Mouse (Mus musculus) intestine, postnatal 0 days (tissue): ENCODE data around the gene Pla2g2e. TPM values are rescaled to one million over a fixed set of nuclear protein-coding genes. Genes with fewer than 3 reads are reported as not detected.
"Not testable (repeated sequence)": the region's sequence is repeated elsewhere in the genome, so short reads cannot be mapped to it uniquely, and the experiment has no call there.

ENCODE experiments used
- ATAC-seq: fragments of 200-750 bp; cut with Nextera tagmentation; 2 replicates; pipeline ENCODE4 v1.8.0; 2017; ENCODE audit warnings: mild to moderate bottlenecking, moderate TSS enrichment, moderate library complexity
- H3K27ac ChIP-seq: fragments of 300-500 bp; sonication (generic); 2 replicates; pipeline ENCODE4 v1.5.1; 2014; ENCODE audit warnings: mild to moderate bottlenecking, low read depth, low read length, moderate library complexity
- H3K27me3 ChIP-seq: fragments of 300-500 bp; sonication (generic); replicated peaks from 2 replicates; pipeline ENCODE4 v1.6.1; 2014; ENCODE audit warnings: low read length, mixed read lengths; ENCODE audit not compliant: control insufficient read depth, insufficient read depth
- H3K36me3 ChIP-seq: fragments of 300-500 bp; sonication (generic); 2 replicates; pipeline ENCODE4 v1.6.1; 2014; ENCODE audit warnings: mild to moderate bottlenecking, moderate library complexity; ENCODE audit not compliant: control insufficient read depth, insufficient read depth
- H3K4me1 ChIP-seq: fragments of 300-500 bp; sonication (generic); replicated peaks from 2 replicates; pipeline ENCODE4 v1.6.1; 2014; ENCODE audit warnings: antibody characterized with exemption, low read length, mixed read lengths; ENCODE audit not compliant: control insufficient read depth, insufficient read depth
- H3K4me2 ChIP-seq: fragments of 300-500 bp; sonication (generic); replicated peaks from 2 replicates; pipeline ENCODE4 v1.6.1; 2014; ENCODE audit warnings: low read depth, mild to moderate bottlenecking, moderate library complexity
- H3K4me3 ChIP-seq: fragments of 300-500 bp; sonication (generic); 2 replicates; pipeline ENCODE4 v1.5.1; 2014; ENCODE audit warnings: low read depth, low read length
- H3K9ac ChIP-seq: fragments of 300-500 bp; sonication (generic); 2 replicates; pipeline ENCODE4 v1.6.1; 2014; ENCODE audit warnings: mild to moderate bottlenecking, low read depth, low read length
- H3K9me3 ChIP-seq: fragments of 300-500 bp; sonication (generic); 2 replicates; pipeline ENCODE4 v1.6.1; 2016; ENCODE audit warnings: mixed run types; ENCODE audit not compliant: control insufficient read depth
- CTCF ChIP-seq: sonication (generic); IDR thresholded peaks from 2 replicates; pipeline ENCODE4 v1.5.1; 2016; ENCODE audit warnings: low read depth, mild to moderate bottlenecking, control low read depth, antibody characterized with exemption, moderate library complexity
- WGBS: fragments of 180-500 bp; shearing (Covaris S2); extraction: QIAGEN DNeasy Blood & Tissue Kit; methylation state at CpG from one replicate; pipeline ENCODE4 v1.1.7; 2014; 5-methylcytosine and 5-hydroxymethylcytosine counted together
- polyA plus RNA-seq: library from polyadenylated mRNA; unstranded; fragments of >200 nt; fragmentation: Nextera tagmentation; extraction: Ambion mirVana; gene quantifications from 2 replicates; pipeline ENCODE4 v1.2.1, GENCODE M21; 2015

The Pla2g2e gene
- polyA plus RNA-seq, 1 experiment from 2014 or later, result 0.30 TPM

- ATAC-seq, result no peak
- H3K9ac ChIP-seq, result no peak overlapping the region
Measured at GRCm38 (mm10) chr4:138892655-138893054, 14.9 kb downstream of the Pla2g2e start.

GRCm38 (mm10) chr4:138893789-138894188 lies 16.0 kb downstream of the Pla2g2e start:
- not testable (repeated sequence) for H3K9me3 ChIP-seq, ATAC-seq, H3K4me3 ChIP-seq, H3K27me3 ChIP-seq, H3K27ac ChIP-seq, H3K4me2 ChIP-seq, H3K9ac ChIP-seq, H3K4me1 ChIP-seq
- 95% methylated on average over 11 of the region's 11 CpGs for WGBS
- peaks cover 54% of the 10 kb centered on the region for H3K36me3 ChIP-seq

More at GRCm38 (mm10) chr4:138892655-138893054, 14.9 kb downstream of the Pla2g2e start:
- H3K4me3 ChIP-seq, result no peak overlapping the region
- H3K9me3 ChIP-seq, result no peaks in the 10 kb centered on the region
- H3K27me3 ChIP-seq, result no peaks in the 10 kb centered on the region
- no peaks in the 10 kb centered on the region for H3K4me1 ChIP-seq
- no peak for TF ChIP-seq CTCF
- peaks cover 43% of the 10 kb centered on the region for H3K36me3 ChIP-seq
- 84% methylated on average over 6 of the region's 6 CpGs for whole genome bisulfite sequencing
- no peak overlapping the region for H3K27ac ChIP-seq
- no peak overlapping the region for H3K4me2 ChIP-seq

- TF ChIP-seq CTCF, result no peak
- no peaks in the 10 kb centered on the region for H3K4me1 ChIP-seq
- H3K4me3 ChIP-seq, result no peak overlapping the region
- H3K4me2 ChIP-seq, result no peak overlapping the region
- WGBS, result 65% methylated on average over 7 of the region's 7 CpGs
- H3K9ac ChIP-seq, result no peak overlapping the region
- peaks cover 82% of the 10 kb centered on the region for H3K36me3 ChIP-seq
- H3K27ac ChIP-seq, result no peak overlapping the region
- ATAC-seq, result no peak
- H3K9me3 ChIP-seq, result no peaks in the 10 kb centered on the region
- no peaks in the 10 kb centered on the region for H3K27me3 ChIP-seq
Measured at GRCm38 (mm10) chr4:138899361-138899760, 21.6 kb downstream of the Pla2g2e start.

DNA sequence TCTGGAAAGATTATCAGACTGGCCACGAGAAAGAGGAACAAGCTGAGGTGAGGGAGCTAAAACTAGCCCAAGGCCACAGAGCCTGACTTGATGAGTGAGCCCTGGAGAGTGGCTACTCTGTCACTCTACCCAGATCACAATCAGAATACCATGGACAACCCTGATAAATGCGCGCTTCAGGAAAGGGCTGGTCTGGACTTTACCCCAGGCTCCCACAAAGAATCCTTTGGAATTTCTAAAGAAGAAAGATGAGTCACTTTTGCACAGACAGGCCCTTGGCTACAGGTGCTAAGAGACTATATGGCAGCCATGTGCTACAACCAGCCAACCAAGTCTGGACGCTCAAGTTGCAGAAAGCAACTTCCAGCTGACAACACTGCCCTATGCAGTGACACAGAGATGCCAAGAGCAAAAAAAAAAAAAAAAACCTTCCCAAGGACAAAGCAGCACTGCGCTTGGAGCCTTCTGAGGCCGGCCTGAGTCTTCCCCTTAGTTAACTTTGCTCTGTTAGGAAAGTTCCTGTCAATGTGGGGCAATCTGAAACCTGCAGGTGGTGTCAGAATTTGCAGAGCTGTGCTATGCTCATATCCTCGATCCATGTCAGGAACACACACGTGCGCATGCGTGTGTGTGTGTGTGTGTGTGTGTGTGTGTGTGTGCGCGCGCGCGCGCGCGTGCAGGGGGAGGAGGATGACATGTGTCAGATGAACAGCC lies 28.0 kb downstream of the Pla2g2e start:
- peak; percentile 60 for ATAC-seq
- Histone ChIP-seq H3K9me3 (no peaks in the 10 kb centered on the region), H3K9ac (no peak overlapping the region), H3K4me1 (no peaks in the 10 kb centered on the region), H3K4me3 (no peak overlapping the region), H3K36me3 (peaks cover 64% of the 10 kb centered on the region), H3K27ac (no peak overlapping the region), H3K4me2 (no peak overlapping the region), H3K27me3 (no peaks in the 10 kb centered on the region)
- WGBS, result 84% methylated on average over 18 of the region's 18 CpGs
- no peak for TF ChIP-seq CTCF

DNA sequence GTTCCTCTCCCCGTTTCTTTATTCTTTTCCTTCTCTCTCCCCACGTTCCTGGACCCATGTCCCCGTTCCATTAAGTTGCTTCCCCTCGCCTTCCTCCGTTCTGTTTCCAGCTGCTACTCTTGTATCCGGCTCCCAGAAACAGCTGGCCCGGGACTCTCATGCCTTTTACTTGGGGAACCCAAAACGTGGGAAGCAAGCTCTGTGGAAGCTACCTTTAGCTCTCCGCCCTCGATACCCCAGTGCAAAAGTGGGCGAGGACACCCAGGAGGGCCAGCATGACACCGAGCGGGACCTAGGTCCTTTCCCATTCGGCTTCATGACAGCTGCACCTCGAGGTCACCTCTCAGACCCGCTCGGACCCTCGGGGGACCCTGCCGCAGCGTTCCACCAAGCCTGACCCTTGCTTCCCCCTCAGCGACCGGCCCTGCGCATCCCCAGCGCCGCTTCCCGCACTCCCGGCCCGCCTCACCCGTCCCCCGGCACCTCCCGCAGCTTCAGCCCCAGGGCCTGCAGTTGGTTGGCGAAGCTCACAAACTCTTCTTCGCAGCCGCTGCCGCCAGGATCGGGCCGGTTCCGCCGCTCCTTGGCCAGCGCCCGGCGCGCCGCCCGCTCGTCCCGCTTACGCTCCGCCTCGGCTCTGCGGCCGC lies 35.5 kb downstream of the Pla2g2e start:
- Histone ChIP-seq H3K9me3 (no peaks in the 10 kb centered on the region), H3K4me2 (peak overlapping the region; percentile 100), H3K27me3 (no peaks in the 10 kb centered on the region), H3K4me1 (peaks cover 6% of the 10 kb centered on the region; the same call in 1 of the 2 replicates), H3K9ac (peak overlapping the region; percentile 77), H3K36me3 (peaks cover 1% of the 10 kb centered on the region; the same call in 1 of the 2 replicates), H3K4me3 (peak overlapping the region; percentile 78), H3K27ac (peak overlapping the region; percentile 84)
- under 1% methylated on average over 51 of the region's 52 CpGs for WGBS
- TF ChIP-seq CTCF, result no peak
- peak; percentile 56 for ATAC-seq

DNA sequence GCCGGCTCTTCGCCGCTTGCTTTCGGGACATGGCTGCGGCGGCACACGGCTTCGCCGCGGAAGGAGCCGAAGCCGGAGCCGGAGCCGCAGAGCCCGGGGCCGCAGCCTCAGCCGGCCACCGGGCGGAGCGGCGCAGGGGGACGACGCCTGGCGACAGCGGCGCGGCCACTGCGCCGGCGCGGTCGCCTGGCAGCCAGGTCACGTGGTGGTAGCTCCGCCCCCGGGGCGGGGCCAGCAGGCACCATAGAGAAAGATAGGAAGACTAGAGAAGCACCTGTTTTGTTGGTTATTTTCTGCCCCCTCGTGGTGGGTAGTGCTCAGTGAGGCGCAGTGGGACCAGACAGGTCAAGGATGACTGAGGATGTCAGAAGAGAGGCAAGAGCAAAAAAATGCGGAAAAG lies 36.1 kb downstream of the Pla2g2e start, which contains the start of gene Otud3:
Gene Otud3, minus strand, starts transcription at position 149 of the 400 bp plus-strand sequence.
- Histone ChIP-seq H3K9ac (peak within 1 kb of the TSS; percentile 77), H3K4me3 (peak within 1 kb of the TSS; percentile 78), H3K4me2 (peak within 1 kb of the TSS; percentile 100), H3K4me1 (peaks cover 6% of the 10 kb centered on the region; the same call in 1 of the 2 replicates), H3K27ac (peak within 1 kb of the TSS; percentile 84), H3K36me3 (no peaks in the 10 kb centered on the region; the same call in 1 of the 2 replicates), H3K27me3 (no peaks in the 10 kb centered on the region), H3K9me3 (no peaks in the 10 kb centered on the region)
- TF ChIP-seq CTCF, result peak; percentile 83
- peak; percentile 86 for ATAC-seq
- WGBS, result under 1% methylated on average over 39 of the region's 39 CpGs
